Mouse (Mus musculus) monocyte, adult 59 days (primary cell): ENCODE measurements around the gene Dot1l. TPM values are rescaled to one million over a fixed set of nuclear protein-coding genes. Genes with fewer than 3 reads are reported as not detected.

Experiments used
- total RNA-seq, 2 experiments: library from RNA; stranded (reverse); gene quantifications; one replicate each; pipeline ENCODE4 v1.2.4; 2023

Dot1l gene
- total RNA-seq: 10 to 100 TPM; 37.6 to 42.3 TPM

GRCm38 (mm10) chr10:80754594-80755290, at the start of gene Dot1l:
Gene Dot1l (plus strand): TSS chr10:80755206.

GRCm38 (mm10) chr10:80742180-80742978, 12.6 kb upstream of the Dot1l start, which contains the start of gene Ap3d1:
Gene Ap3d1 (minus strand): TSS chr10:80742264.

GRCm38 (mm10) chr10:80798150-80799006, 43.4 kb downstream of the Dot1l start, which contains the start of the genes Sf3a2 and Plekhj1:
Gene Sf3a2 (plus strand): TSS chr10:80798198.
Gene Plekhj1 (minus strand): TSS chr10:80798626.

GRCm38 (mm10) chr10:80804916-80805315, 49.9 kb downstream of the Dot1l start, which contains the start of gene Amh:
Gene Amh (plus strand): TSS chr10:80805243.

GRCm38 (mm10) chr10:80813366-80813765, 58.4 kb downstream of the Dot1l start, which contains the start of gene Jsrp1:
Gene Jsrp1 (minus strand): TSS chr10:80813498.

GRCm38 (mm10) chr10:80826151-80827062, 71.4 kb downstream of the Dot1l start, which contains the start of gene Oaz1:
Gene Oaz1 (plus strand): TSS chr10:80826656.

GRCm38 (mm10) chr10:80843931-80844547, 89.0 kb downstream of the Dot1l start, which contains the start of gene Lingo3:
Gene Lingo3 (minus strand): TSS chr10:80844039.

Other genes starting within 250 kb of the Dot1l start
- gene Atp8b3, start 216.1 kb upstream of the Dot1l start, total RNA-seq: not detected
- 100 to 1,000 TPM in 1 of 2 experiments, 10 to 100 TPM in 1; 98.6 to 111 TPM for gene Rexo1, start 193.6 kb upstream of the Dot1l start, total RNA-seq
- 10 to 100 TPM; 16.0 to 17.2 TPM for gene Klf16, start 177.9 kb upstream of the Dot1l start, total RNA-seq
- gene Abhd17a, start 164.9 kb upstream of the Dot1l start, total RNA-seq: 10 to 100 TPM; 52.1 to 54.2 TPM
- gene Scamp4, start 152.3 kb upstream of the Dot1l start, total RNA-seq: 10 to 100 TPM; 27.5 to 33.1 TPM
- gene Adat3, start 152.3 kb upstream of the Dot1l start, total RNA-seq: 1 to 10 TPM; 6.9 to 8.3 TPM
- gene Gm49322, start 149.2 kb upstream of the Dot1l start, total RNA-seq: 1 to 10 TPM; 1.5 to 2.0 TPM
- 100 to 1,000 TPM; 111 TPM for gene Csnk1g2, start 132.4 kb upstream of the Dot1l start, total RNA-seq
- gene Btbd2, start 98.1 kb upstream of the Dot1l start, total RNA-seq: 10 to 100 TPM; 27.1 to 29.9 TPM
- 100 to 1,000 TPM; 277 to 297 TPM for gene Mknk2, start 77.1 kb upstream of the Dot1l start, total RNA-seq
- 100 to 1,000 TPM; 115 to 125 TPM for gene Mob3a, start 53.2 kb upstream of the Dot1l start, total RNA-seq
- 10 to 100 TPM; 11.6 to 13.5 TPM for gene Izumo4, start 53.0 kb upstream of the Dot1l start, total RNA-seq
- 100 to 1,000 TPM; 153 to 155 TPM for gene Ap3d1, start 12.9 kb upstream of the Dot1l start, total RNA-seq
- gene Sf3a2, start 43.0 kb downstream of the Dot1l start, total RNA-seq: 10 to 100 TPM; 54.7 to 55.9 TPM
- gene Plekhj1, start 43.4 kb downstream of the Dot1l start, total RNA-seq: 100 to 1,000 TPM; 100 to 104 TPM
- under 1 TPM; 0.30 to 0.58 TPM for gene Amh, start 50.0 kb downstream of the Dot1l start, total RNA-seq
- not detected for gene Jsrp1, start 58.3 kb downstream of the Dot1l start, total RNA-seq
- 100 to 1,000 TPM; 490 to 501 TPM for gene Oaz1, start 71.5 kb downstream of the Dot1l start, total RNA-seq
- gene Lingo3, start 88.8 kb downstream of the Dot1l start, total RNA-seq: not detected
- gene Lsm7, start 100.0 kb downstream of the Dot1l start, total RNA-seq: 10 to 100 TPM; 15.9 to 29.9 TPM
- 10 to 100 TPM; 27.1 to 36.9 TPM for gene Sppl2b, start 100.1 kb downstream of the Dot1l start, total RNA-seq
- not detected for gene Tmprss9, start 116.6 kb downstream of the Dot1l start, total RNA-seq
- 10 to 100 TPM; 49.5 to 51.3 TPM for gene Timm13, start 145.8 kb downstream of the Dot1l start, total RNA-seq
- gene Lmnb2, start 163.0 kb downstream of the Dot1l start, total RNA-seq: 1 to 10 TPM; 4.1 to 4.5 TPM
- gene Gadd45b, start 174.9 kb downstream of the Dot1l start, total RNA-seq: 10 to 100 TPM; 39.5 to 46.2 TPM